Mouse (Mus musculus): ENCODE data around the gene Cplane1.

DNA sequence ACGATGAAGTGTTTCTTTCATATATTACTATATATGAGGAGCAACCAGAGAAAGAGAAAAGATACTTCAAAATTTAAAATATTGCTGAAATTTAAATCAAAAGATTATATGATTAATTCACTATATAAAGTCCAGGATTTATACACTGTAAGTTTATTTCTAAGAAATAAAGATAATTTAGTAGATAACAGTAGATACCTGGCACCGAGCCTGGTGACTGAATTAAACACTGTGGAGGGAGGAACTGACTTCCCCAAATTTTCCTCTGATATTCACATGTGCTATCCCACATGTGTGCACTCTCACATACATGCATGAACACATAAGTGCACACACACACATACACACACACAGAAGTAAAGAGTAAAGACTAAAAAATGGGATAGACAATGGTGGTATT lies 113.2 kb downstream of the Cplane1 start:
- peak in 1 of 2 experiments; percentile 11; a peak in 2 of 4 replicates for TF ChIP-seq EP300 (IDR thresholded peaks at IDR 0.05; ENCODE audit: low read depth in 1 of 2, low read length in 2 of 2)
- no peak for TF ChIP-seq CTCF (IDR thresholded peaks at IDR 0.05 in 2 of 3, conservative IDR thresholded peaks at IDR 0.05 in 1 of 3; ENCODE audit: control insufficient read depth in 1 of 3, insufficient read depth in 1 of 3, low read depth in 2 of 3, low read length in 3 of 3, poor library complexity in 1 of 3, severe bottlenecking in 1 of 3)
- no peak for TF ChIP-seq POLR2A (IDR thresholded peaks at IDR 0.05; ENCODE audit: control insufficient read depth in 1 of 2, insufficient read depth in 1 of 2, low read depth in 1 of 2, low read length in 2 of 2, poor library complexity in 1 of 2)
- TF ChIP-seq ZMIZ1 (IDR thresholded peaks at IDR 0.05; ENCODE audit: low read depth, low read length): no peak
- no peak for TF ChIP-seq JUND (IDR thresholded peaks at IDR 0.05; ENCODE audit: low read depth, low read length)
- no peak for TF ChIP-seq TCF12 (IDR thresholded peaks at IDR 0.05; ENCODE audit: low read depth, low read length)
- no peak for TF ChIP-seq MAFK (IDR thresholded peaks at IDR 0.05; ENCODE audit: borderline replicate concordance, low read depth, low read length)
- no peak for TF ChIP-seq USF2 (IDR thresholded peaks at IDR 0.05; ENCODE audit: borderline replicate concordance in 1 of 2, insufficient read depth in 1 of 2, low read depth in 1 of 2, low read length in 2 of 2)
- TF ChIP-seq RCOR1 (IDR thresholded peaks at IDR 0.05; ENCODE audit: low read depth, low read length): no peak
- TF ChIP-seq ZC3H11A (IDR thresholded peaks at IDR 0.05; ENCODE audit: low read depth, low read length): no peak
- no peak for TF ChIP-seq SIN3A (IDR thresholded peaks at IDR 0.05; ENCODE audit: low read length)

Measured in MEL (cell line).